Mouse (Mus musculus) kidney, postnatal 36 days (tissue): ENCODE results near the gene Izumo1r.

Source experiments
- DNase-seq, 2 experiments: peaks; one replicate each; pipeline ENCODE4 v3.0.0; 2021 to 2022; ENCODE audit warnings: mixed read lengths in 2 of 2

Izumo1r gene

DNA sequence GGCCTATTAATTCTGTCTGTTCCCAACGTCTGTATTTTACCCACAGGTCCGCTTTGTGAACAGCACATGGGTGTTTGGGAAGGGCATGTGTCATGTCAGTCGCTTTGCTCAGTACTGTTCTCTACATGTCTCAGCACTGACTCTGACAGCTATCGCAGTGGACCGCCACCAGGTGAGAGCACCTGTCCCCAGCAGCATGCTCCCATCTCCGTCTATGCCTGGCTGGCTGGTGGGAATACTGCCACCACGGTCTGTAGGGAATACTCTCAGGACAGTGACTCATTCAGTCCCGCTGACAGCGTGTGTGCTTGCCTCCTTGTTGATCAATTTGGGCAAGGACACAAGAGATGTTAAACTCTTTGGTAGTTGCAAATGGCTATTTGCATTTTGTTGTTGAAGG is 39.0 kb downstream of the Izumo1r start:
- no peak for DNase-seq

DNA sequence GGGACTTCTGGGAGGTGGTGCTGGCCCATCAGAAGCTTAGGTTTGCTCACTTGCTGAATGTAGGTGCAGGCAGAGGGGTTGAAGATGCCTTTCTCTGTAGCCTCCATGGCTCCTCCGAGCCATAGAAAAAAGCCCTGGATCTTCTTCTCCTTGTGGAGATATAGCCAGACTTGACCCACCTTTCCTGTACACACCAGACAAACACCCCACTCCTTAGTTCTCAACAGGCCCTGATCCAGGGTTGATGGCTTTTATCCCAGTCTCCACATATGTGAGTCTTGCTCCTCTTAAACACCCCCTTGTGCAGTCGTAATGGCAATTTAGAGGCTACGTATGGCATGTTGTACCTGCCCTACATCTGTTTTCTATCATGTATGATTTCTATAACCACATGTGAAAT is 40.6 kb downstream of the Izumo1r start:
- no peak for DNase-seq

DNA sequence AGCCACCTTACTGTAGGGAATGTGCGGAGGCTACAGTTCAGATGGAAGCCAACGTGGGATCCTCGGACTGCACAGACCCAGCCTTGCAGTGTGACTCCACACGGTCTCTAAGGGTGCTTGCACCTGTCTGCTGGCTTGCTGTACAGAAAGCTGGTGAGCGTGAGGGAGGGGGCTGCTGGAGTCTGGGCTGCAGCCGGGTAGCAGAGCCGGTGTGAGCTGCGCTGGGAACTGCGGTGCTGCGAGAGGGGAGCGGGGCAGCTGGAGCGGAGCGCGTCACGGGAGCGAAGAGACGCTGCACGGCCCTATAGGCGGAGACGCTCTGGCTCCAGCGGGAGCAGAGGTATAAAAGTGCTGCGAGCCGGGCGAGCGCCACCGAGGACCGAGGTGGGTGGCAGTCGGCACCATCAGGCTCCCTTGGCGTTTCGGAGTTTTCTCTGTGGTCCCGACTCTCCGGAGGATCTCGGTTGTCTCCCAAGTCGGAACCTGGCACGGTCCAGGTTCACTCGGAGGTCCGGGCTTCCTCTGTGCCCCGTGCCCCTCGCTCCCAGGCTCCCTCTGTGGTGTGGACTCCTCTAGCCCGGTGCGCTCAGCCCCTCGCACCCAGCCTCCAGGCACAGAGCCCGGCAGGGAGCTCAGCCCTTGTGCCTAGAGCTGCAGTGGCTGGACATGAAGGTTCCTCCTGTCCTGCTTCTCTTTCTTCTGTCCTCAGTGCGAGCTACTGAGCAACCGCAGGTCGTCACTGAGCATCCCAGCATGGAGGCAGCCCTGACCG is 43.7 kb downstream of the Izumo1r start, which contains the start of gene Gpr83:
Gene Gpr83, plus strand, starts transcription at position 343 of the 772 bp plus-strand sequence.
- peak in 1 of 2 experiments; percentile 6 for DNase-seq

DNA sequence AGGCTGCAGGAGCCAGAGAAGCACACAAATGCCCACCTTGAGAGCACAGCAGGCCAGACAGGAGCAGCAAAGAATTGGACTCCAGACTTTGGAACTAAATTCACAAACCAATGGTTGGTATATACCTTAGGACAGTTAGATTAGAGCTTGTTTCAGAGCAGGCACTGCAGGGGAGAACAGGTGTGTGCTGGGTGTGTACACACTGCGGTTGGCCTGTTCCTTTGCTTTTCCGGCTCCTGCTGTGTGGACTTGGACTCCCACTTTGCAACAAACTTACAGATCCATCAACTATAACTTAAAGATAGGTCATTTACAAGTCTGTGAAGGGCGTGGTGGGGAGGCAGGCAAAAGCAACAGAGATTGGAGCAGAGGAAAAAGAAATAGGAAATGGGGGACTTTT is 45.0 kb downstream of the Izumo1r start:
- DNase-seq: no peak

DNA sequence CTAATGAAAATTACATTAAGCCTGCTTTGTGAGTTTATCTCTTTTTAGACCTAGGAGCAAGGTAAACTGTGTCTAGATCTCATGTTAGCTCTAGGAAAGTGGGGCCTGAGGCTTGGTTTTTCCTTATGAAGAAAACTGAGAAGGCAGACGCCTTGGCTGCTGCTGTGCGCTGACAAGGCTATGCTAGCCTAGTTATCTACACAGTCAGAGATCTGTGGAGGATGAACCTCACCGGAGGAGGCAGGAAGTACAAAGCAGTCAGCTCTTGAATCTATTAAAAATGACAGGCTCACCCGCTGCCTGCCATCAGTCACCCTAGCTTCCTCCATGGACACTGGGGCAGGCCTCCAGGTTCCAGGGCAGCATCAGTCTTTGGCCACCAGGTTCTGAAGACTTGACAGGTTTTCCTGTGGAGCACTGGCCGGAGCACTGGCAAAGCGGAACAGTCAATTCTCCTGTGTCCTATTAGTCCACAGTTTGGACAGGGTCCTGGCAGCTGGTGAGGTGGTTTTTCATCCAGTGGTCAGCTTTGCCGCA is 45.5 kb downstream of the Izumo1r start:
- peak; percentile 4 for DNase-seq

- peak in 1 of 2 experiments; percentile 6 for DNase-seq
Measured at GRCm38 (mm10) chr9:14856922-14857654, 46.7 kb downstream of the Izumo1r start.

GRCm38 (mm10) chr9:14854585-14854984 is 49.2 kb downstream of the Izumo1r start:
- no peak for DNase-seq

DNA sequence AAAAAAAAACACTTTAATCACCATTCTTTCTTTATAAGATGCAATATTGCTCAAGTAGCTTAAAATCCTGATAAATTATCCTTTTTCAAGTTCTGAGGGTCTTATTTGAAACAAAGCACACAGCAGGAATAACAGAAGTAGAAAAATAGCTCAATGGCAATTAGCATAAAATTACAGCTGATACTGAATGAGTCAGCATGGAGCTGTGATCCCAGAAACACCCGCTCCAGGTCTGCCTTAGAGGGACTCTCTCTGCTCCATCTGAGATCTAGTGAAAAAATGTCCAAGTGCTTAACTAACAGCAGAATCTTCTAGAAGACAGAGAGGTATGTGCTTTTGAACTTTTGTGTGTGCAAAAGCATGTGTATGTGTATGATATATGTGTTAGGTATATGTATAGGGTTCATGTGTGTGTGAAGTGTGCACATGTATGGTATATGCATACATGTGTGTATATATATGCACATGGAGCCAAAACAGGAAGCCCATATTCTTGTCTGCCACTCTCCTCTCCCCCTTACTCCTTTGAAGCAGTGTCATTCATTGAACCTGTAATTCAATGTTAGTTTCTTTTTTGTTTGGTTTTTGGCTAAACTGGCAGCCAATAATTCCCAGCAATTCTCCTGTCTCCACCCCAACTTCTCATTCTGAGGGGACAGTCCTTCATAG is 55.3 kb downstream of the Izumo1r start:
- DNase-seq: no peak

- no peak for DNase-seq
Measured at GRCm38 (mm10) chr9:14846428-14846827, 57.3 kb downstream of the Izumo1r start.

GRCm38 (mm10) chr9:14843901-14844300 is 59.8 kb downstream of the Izumo1r start:
- DNase-seq: no peak

- no peak for DNase-seq
Measured at GRCm38 (mm10) chr9:14843311-14843857, 60.4 kb downstream of the Izumo1r start.

GRCm38 (mm10) chr9:14841878-14842761 is 61.6 kb downstream of the Izumo1r start:
- DNase-seq: peak; percentile 37 to 51

GRCm38 (mm10) chr9:14839970-14840369 is 63.8 kb downstream of the Izumo1r start:
- DNase-seq: no peak

DNA sequence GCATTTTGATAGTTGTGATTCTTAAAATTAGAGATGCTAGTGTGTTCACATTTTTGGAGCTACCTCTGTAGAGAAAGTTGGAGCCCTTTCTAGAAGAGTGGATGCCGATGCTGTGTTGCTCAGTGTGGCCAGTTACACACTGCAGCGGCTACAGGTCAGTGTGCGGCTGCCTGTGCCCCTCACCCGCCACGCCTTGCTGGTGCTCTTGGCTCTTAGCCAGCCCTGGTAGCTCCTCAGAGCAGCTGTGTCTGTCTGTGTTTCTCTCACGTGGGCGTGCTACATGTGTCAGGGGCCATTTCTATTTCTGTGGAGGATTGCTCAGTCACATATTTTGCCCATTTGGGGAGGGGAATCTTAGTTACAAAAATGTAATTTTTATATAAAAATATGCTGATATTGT is 64.2 kb downstream of the Izumo1r start:
- DNase-seq: peak in 1 of 2 experiments; percentile 45
